Mouse (Mus musculus) cerebellum, postnatal 36 days (tissue): Measurements from ENCODE around the gene Med9.

Experiments used
- DNase-seq, 2 experiments: peaks; one replicate each; pipeline ENCODE4 v3.0.0; 2021 to 2022; ENCODE audit warnings: mixed read lengths in 2 of 2

The Med9 gene

DNA sequence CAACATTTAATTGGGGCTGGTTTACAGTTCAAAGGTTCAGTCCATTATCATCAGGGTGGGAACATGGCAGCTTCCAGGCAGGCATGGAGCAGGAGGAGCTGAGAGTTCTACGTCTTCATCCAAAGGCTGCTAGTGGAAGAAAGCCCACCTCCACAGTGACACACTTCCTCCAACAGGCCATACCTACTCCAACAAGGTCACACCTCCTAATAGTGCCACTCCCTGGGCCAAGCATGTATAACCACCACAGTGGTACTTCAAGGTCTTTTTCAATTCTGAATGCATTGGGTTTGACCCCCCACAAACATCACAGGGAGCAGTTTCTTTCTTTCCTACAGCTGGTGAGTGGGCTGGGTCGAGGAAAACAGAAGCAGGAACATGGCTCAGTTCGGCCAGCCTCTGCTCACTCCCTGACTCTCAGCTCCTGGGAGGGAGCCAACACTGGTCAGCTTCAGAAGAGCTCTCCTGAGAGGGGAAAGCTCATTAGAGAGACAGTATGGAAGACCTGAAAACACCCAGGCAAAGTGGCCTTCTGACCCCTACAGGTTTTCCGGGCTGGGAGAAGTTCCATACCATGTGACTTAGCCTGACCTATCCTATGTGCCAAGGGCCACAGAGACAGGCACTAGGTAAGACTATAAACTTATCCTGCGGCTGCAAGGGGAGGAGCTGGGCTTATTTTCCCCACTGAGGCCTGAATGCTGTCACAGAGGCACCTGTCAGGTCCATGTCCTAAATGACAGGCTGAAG, 53.4 kb downstream of the Med9 start:
- DNase-seq = no peak

GRCm38 (mm10) chr11:60003811-60004210, 55.8 kb downstream of the Med9 start:
- no peak for DNase-seq

DNA sequence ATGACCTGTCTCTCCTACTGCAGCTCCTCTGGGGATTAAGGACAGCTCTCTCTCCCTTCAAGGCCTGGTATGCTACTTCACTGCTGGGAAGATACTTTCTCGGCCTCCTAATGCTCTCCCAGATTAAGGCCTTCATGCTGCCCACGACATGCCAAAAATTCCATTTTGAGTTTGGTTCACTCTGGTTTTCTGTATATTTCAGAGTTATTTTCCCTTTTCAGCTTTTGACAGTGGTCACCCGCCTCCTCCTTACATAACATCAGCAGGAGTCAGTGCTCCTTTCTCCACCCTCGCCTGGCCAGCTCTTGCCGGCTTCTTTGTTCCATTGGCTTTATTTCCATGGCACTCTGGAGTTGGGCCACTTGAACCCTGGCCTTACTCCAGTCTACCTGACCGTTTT, 56.7 kb downstream of the Med9 start:
- no peak for DNase-seq

DNA sequence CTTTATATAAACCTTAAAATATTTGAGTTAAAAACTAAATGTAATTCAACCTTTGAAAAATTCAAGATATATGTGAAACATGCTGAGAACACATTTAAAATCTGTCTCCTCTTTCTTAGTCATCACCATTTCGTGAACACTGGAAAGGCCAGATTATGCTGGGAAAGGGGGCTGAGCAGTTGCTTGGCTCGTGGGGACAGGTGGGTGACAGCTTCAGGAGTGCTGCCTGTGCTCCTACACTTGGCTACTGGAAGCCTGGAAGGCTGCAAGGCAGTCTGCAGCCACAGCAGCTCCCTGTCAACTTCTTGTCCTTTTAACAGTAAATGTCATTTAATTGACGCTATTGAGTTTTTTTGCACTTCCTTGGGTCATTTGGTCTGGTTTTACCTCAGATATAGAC, 57.9 kb downstream of the Med9 start:
- DNase-seq = no peak

- DNase-seq = no peak
These were observed 61.4 kb downstream of the Med9 start for GRCm38 (mm10) chr11:60009451-60009850.

DNA sequence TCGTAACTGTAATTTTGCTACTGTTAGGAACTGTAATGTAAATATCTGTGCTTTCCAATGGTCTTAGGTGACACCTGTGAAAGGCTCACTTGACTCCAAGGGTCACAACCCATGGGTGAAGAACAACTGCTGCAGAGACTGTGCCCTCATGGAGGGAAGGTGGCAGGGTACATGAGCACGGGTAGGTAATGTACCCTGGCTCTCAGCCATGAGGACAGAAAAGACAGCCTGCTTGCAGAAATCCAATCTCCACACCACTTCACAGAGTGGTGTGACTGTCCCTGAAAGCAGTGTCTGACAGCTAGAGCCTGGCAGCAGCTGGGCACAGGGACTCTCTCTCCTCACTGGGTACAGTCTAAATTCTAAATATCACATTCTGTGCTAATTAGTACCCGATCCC, 63.5 kb downstream of the Med9 start:
- no peak for DNase-seq
